Mouse (Mus musculus) urinary bladder, postnatal 36 days (tissue): ENCODE measurements around the gene 1700102P08Rik.

Experiments
- DNase-seq, 2 experiments: peaks; one replicate each; pipeline ENCODE4 v3.0.0; 2022; ENCODE audit warnings: low spot score in 2 of 2, mixed read lengths in 1 of 2

Gene 1700102P08Rik

DNA sequence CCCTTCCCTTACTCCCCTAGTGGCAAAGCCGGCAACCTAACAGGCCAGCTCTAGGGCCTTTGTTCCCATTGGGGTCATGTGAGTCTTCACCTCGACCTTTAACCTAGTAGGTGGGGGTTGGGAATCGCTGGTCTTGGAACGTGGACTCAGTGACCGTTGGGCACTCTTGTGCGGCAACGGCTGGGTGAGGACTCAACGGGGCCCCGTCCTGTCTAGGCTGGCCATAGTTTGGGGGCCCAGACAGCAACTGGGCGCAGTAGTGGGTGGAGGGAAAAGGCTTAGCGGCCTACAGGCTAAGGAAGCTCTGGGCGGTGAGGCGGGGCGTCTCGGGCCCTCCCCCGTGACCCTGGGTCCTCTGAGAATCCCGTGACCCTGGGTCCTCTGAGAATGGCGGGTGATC lies at the start of gene 1700102P08Rik:
Gene 1700102P08Rik (plus strand): TSS at position 130 of the 400 bp plus-strand sequence.
- DNase-seq, result no peak

DNA sequence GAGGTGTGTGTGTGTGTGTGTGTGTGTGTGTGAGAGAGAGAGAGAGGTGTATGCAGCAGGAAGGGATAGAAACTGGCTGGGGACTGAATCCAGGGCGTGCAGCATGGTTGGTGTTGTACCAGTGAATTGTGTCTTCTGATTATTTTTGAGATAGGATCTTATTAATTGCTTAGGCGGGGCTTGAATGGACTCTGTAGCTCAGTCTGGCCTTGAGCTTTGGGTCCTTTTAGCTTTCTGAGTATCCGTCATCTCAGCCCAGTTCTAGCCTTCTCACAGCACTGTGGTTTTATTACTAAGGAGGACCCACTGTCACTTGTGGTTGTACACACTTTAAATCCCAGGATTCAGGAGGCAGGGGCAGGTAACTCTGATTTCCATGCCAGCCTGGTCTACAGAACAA lies 49.3 kb upstream of the 1700102P08Rik start:
- no peak for DNase-seq

DNA sequence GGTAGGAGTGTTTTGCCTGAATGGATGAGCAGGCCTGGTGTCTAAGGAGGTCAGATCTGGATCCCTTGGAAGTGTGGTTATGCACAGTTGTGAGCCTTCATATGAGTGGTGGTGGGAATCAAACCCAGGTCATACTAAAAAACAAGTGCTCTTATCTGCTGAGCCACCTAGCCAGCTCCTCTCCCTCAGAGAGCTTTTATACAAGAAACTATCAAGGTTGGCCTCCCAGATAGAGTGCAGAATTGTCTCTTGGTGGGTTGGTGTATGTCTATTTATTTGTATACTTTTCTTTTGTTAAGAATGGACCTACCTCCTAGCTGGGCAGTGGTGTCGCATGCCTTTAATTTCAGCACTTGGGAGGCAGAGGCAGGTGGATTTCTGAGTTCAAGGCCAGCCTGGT lies 48.8 kb upstream of the 1700102P08Rik start:
- no peak for DNase-seq

DNA sequence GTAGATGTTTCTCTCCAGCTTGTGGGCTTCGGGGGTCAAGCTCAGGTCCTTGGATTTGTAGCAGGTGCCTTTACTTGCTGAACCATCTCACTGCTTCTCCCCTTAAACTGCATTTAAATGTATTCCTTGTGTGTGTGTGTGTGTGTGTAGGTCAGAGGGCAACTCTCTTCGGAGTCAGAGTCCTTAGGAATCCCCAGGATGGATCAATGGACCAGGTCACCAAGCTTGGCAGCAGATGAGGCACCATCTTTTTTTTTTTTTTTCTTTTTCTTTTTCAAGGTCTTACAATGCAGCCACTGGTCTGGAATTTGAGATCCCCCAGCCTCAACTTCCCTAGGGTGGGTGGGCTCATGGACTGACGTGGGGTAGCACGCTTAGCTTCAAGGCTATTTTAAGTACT lies 48.1 kb upstream of the 1700102P08Rik start:
- no peak for DNase-seq

- no peak for DNase-seq
These were observed 45.6 kb upstream of the 1700102P08Rik start for GRCm38 (mm10) chr9:108347024-108347423.

GRCm38 (mm10) chr9:108347540-108348289 lies 44.9 kb upstream of the 1700102P08Rik start, which contains the start of gene Usp4:
TSS of gene Usp4 (plus strand) at chr9:108347853.
- DNase-seq, result peak; percentile 83 to 85

DNA sequence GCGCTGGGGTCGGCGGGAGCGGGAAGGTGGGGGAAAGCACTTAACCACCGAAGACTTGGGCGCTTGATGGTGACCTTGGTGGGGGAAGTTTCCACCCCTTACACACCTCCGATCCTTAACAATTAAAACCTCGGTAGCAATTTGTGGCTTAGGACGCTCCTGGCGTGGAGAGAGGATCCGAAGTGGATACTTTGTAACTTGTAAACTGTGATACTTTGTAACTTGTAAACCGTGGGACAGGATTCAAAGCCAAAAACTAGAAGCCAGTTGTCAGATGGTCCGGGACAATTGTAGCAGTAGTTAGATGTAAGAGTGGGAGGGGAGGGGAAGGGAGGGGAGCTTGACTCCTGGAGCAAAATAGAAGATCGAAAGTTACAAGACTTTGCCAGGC lies 44.3 kb upstream of the 1700102P08Rik start:
- DNase-seq, result no peak

DNA sequence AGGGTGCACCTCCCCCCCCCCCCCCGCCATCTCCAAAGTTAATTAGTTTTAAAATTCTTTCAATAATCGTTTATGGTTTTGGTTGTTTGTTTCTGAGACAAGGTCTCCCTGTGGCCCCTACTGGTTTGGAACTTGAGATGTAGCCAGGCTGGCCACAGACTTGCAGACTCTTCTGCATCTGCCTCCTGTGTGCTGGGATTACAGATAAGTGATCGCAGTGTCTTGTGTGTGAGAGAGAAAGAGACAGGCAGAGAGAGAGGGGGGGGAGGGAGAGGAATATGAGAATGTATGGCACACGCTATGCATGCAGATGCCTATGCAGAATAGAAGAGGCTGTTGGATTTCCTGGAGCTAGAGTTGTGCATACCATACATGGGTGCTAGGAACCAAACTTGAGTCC lies 42.9 kb upstream of the 1700102P08Rik start:
- DNase-seq, result no peak

DNA sequence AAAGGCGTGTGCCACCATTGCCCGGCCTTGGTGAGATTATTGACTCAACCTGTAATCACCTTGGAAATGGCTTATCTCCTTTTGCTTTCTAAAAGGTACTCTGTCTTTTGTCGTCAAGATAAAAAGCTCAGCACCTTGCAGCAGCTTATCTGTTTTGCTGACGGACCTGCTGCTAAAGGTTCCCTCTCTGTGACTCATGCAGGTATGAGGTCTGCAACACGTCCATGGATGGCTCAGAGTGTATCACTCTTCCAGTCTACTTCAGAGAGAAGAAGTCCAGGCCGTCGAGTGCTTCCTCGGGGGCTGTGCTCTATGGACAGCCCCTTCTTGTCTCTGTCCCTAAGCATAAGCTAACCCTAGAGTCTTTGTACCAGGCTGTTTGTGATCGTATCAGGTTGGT lies 14.4 kb upstream of the 1700102P08Rik start:
- DNase-seq, result no peak

DNA sequence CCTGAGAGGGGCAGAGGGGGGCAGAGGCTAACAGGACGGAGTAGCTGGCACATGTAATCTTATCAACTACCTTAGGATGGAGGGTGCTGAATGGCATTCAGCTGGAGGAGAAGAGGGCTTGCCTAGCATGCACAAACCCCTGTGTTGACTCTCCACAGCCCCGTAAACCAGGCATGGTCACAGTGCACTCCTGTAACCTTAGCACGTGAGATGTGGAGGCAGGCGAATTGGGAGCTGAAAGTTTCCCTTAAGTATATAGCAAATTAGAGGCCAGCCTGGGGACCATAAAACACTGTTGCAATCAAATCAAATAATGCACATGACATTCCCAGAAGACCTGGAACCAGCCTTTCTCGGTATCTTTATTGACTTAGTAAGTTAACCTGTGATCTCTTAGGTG lies 13.9 kb upstream of the 1700102P08Rik start:
- DNase-seq, result no peak

GRCm38 (mm10) chr9:108379294-108379693 lies 13.3 kb upstream of the 1700102P08Rik start:
- DNase-seq, result no peak

GRCm38 (mm10) chr9:108381382-108381781 lies 11.2 kb upstream of the 1700102P08Rik start:
- DNase-seq, result no peak

GRCm38 (mm10) chr9:108385006-108385405 lies 7.6 kb upstream of the 1700102P08Rik start:
- no peak for DNase-seq

DNA sequence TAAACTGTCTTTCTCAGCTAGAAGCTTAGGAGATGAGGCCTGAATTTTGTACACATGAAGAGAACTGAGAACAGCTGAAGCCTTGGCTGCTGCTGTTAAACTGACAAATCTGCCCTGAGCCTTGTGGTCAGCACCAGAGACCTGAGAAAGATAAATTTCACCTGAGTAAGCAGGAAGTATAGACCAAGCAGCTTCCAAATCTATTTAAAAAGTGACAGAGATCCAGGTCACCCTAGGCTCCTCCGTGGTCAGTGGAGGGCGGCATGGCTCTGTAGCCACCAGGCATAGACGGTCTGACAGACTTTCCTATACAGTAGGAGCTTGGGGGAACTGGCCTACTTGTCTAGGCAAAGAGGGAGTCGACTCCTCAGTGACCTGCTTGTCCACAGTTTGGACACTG lies 5.8 kb upstream of the 1700102P08Rik start:
- no peak for DNase-seq

GRCm38 (mm10) chr9:108388601-108389000 lies 4.0 kb upstream of the 1700102P08Rik start:
- DNase-seq, result no peak

DNA sequence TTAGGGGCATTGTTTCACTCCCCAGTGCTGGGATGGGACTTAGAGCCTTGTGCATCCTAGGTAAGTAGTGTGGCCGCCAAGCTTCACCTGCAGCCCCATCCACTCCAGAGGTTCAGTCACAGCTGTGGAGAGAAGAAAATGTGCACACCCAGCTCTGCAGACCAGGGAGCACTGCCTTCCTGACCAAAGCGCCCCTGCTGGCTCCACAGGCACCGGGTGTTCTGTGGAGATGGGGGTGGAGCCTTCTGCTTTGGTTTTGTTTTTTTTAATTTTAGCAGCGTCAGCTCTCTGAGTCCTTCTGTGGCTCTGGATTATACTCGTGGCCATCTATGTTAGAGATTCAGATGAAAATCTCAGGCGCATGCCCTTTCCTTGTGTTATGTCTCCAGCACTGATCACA lies 3.4 kb upstream of the 1700102P08Rik start:
- DNase-seq, result no peak

- DNase-seq, result no peak
These were observed 1.6 kb downstream of the 1700102P08Rik start for GRCm38 (mm10) chr9:108394191-108394590.

- no peak for DNase-seq
These were observed 2.8 kb downstream of the 1700102P08Rik start for GRCm38 (mm10) chr9:108395427-108395826.

- DNase-seq, result no peak
These were observed 5.7 kb downstream of the 1700102P08Rik start for GRCm38 (mm10) chr9:108398324-108398723.

- peak in 1 of 2 experiments; percentile 25 for DNase-seq
These were observed 8.8 kb downstream of the 1700102P08Rik start for GRCm38 (mm10) chr9:108401186-108401960.

GRCm38 (mm10) chr9:108403081-108403480 lies 10.5 kb downstream of the 1700102P08Rik start:
- no peak for DNase-seq

DNA sequence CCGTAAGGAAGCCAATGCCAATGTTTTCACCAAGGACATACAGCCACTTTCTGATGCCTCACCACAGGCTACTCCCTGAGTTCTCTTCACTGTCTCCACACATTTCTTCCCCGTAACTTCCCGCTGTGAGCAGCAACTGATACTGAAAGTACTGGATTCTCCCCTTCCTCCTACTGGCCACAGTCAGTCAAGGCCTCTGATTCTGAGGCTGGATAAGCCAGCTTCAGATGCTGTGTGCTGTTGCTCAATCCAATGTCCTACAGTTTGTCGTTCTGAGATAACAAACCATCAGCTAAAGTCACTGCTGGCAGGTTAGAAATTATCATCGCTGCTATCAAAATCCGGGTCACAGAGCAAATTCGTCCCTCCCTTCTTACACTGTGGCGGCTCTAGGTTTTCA lies 11.8 kb downstream of the 1700102P08Rik start:
- DNase-seq, result no peak

GRCm38 (mm10) chr9:108409535-108409934 lies 16.9 kb downstream of the 1700102P08Rik start:
- no peak for DNase-seq
